Mouse (Mus musculus) CD4-positive, CD25-positive, alpha-beta regulatory T cell, adult 2 months (primary cell): ENCODE results near the gene Eid1.
A peak's percentile ranks its signal among the peaks of the same experiment; 100 is the strongest.

Source experiments
- DNase-seq: peaks from one replicate; pipeline ENCODE4 v3.0.0-alpha.2; 2012; ENCODE audit warnings: low read depth, low spot score

Eid1 gene

DNA sequence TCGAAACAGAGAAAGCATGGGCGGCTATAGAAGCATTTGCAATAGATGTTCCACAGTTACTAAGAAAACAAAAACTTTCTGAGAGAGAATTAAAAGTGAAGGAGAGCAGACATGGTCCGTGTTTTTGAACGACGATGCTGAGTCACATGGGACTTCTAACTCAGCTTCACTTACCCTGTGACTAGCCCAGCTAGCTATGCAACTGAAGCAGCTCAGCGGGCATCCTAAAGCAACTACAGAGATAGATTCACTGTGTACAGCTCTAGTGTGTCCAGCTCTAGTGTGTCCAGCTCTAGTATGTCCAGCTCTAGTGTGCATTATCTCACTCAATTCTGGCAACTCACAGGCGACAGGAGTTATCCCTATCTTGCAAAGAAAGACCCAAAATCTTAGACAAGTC lies 5.2 kb upstream of the Eid1 start:
- DNase-seq: no peak

DNA sequence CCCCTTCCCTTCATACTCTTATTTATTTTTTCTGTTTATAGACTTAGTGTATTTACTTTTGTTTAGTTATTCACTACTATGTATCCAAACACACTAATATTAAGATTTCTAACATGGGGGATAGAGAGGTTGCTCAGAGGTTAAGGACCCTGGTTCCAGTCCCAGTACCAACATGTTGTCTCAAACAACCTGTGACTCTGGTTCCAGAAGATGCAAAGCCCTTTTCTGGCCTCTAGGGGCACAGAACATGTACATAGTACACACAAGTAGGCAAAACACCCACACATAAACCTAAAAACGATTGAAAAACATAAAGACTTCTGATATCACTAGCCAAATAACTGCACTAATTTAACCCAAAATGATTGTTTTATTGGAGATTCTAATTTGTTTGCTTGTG lies 2.0 kb upstream of the Eid1 start:
- DNase-seq: peak; percentile 67

DNA sequence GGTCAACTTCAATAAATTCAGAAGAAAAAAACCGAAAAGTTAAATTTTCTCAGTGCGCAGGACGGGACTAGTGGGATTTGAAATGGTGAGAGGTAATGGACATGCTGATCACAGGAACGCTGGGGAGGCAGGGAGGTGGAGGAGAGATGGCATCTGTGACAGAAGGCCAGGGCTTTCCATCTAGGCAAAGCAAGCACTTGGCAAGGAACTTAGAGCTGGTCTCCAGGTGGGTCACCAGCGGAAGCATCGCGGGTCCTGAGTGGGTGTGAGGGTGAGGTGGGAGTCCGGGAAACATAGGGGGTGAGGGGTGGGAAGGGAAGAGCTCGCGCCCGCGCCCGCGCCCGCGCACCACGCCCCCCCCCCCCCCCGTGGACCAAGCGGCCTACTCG lies 333 bp upstream of the Eid1 start:
- DNase-seq: no peak

DNA sequence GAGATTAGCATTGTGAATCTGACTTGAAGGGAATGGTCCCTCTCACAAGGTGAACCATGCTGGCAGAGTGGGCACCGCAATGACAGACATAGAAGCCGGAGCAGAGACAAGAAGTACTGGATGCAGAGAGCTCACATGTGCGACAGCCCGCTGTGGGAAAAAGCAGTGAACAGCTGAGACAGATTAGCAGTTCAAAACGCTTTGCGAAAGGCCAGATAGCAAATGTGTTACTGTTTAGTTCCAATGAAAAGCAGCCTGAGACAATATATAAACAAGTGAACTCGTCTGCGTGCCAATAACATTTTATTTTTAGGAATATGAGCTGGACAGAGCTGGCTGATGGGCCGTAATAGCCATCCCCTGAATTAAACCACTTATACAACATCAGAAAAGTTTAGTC lies 8.9 kb downstream of the Eid1 start:
- DNase-seq: no peak

- DNase-seq: no peak
Measured at GRCm38 (mm10) chr2:125683895-125684294, 11.0 kb downstream of the Eid1 start.

DNA sequence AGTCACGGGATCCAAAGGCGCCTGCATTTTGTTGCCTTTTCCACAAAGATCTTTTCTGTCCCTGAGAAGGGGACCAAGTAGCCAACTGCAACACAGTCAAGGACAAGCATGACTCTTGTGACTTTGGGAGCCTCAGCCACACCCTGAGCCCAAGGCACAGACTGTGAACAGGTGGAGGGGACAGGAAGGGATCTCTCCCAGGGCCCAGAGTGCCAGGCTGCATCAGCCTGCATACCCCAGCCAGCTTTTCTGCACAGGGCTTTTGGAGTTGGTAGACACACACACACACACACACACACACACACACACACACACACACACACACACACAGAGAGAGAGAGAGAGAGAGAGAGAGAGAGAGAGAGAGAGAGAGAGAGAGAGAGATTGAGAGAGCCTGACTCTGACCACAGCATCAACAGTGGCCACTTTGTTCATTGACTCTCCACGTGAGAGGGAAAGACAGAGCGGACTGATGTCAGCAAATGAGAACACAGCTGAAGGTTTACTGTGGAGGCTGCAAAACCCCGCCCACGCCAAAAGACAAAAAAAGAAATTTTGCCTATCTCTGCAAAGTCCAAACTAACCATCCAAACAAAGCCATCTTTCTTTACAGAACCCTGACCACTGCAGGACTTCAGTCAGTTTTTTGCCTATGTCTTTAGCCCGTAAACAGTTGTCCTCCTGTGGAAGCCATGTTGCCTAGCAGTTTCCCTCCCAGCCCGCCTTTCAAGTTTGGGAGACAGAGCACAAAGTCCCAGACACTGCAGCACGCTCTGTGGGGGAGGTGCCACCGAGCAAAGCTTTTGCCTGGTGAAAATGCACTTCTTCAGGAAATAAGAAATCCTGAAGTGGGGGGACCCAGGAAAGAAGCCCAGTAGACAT lies 11.9 kb downstream of the Eid1 start:
- DNase-seq: no peak

DNA sequence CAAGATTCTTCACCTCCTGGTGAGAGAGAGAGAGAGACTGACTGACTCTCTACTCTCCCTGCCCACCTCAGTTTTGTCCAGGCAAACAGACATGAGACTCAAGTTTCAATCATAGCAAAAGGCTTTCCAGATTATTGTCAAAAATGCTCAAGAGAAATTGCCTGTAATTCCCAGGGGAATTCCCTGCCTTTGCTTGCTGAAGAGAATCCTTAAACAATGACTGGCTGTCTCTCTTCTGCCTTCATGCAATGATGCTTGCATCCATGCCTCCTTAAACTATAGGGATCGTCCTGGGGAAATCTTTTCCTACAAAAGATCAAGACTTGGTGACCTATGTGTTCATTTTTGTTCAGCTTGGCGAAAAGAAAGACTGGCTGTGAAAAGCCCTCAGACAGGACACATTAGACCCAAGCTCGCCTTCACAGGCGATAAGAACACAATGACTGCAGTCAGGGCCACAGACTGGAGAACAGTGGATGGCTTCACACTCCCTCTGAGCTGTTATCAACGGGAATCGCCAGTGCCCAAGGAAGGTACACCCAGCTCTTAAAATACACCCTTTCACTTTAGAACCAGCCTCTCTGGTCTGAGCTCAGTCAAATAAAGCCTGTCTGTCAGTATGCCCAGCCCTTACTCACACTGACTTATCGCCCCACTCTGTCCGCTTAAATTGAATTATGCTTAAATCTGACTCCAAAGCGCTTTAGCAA lies 12.7 kb downstream of the Eid1 start:
- no peak for DNase-seq

- no peak for DNase-seq
Measured at GRCm38 (mm10) chr2:125692010-125692409, 19.1 kb downstream of the Eid1 start.

DNA sequence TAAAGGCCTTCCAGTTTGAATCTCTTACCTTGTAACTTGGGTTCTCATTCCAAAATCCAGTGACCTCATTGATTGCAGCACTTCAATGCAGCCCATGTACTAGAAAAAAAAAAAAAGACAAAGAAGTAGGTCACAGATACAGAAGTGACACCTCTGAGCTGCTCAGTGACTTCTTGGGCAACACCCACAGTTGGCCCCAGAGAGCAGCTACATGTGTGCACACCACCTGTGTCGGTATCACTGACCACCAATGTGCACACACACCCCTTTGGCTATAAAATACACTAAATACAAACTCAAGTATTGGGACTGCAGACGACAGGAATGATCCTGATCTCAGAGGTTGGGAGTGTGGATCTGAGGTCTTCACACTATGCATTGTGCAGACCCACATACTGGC lies 21.9 kb downstream of the Eid1 start:
- DNase-seq: no peak

DNA sequence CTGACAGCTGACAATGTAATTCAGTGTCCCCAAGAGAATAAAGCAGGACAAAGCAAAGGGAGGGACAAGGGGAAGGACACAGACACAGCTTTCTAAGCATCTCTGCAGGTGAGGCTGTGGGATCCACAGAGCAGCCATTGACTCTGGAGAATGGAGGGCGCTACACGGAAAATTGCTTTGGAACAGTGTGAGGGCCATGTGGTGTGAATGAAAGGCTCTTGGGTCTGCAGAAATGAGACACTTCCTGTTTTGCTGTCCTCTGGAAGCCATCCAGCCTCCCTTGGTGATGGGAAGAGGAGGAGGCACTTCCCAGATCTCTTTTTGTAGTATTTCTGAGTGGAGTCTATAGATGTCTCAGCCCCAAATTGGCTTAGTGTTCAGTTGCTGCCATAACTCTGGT lies 23.3 kb downstream of the Eid1 start:
- DNase-seq: no peak

DNA sequence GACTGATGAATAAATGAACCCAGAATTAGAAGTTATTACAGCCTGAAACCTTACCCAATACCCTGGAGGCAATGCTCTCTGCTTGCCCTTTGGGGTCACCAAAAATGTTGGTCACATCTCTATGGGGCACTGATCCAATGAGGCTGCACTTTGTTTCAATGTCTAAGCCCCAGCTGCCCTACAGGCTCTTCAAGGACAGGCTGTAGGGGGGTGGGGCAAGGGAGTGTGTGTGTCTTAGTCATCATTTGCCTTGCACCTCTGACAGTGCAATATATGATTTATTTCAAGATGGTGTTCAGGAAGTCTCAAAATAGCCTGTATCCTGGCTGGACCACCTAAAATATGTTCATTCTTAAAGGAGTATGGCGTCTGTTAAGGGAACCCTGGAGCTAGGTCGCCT lies 28.7 kb downstream of the Eid1 start:
- DNase-seq: no peak

- no peak for DNase-seq
Measured at GRCm38 (mm10) chr2:125702851-125703250, 30.0 kb downstream of the Eid1 start.

DNA sequence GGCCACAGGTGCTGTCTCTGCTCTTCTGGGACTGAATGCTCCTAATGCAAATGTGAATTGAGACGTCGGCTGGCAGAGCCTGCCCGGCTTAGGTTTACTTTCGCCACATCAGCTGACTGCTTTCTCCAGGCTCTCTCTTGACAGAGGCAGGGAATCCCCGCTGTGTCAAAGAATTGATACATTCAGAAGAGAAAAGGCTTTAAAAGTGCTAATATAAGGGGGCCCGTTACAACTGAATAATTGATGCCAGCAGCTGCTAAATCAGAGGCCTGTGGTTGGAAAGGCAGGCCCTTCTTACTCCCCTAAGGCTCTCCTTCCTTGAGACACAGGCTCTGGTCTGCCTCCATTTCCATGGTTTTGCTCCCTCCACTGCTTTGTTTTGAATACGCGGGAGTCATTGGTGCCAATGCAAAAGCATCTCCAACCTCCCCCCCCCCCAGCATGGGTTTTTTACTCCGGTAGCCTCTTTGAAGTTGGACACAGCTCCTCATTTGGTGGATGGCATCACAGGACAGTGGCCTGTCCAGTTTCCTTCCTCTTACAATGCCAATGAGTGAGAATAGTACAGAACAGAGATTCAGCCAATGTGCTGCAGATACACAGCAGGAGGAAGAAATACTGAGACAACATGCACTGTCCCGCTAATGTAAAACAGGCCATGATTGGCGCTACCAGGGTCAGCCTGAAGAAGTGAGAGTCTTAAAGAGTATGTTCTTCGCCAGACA lies 32.2 kb downstream of the Eid1 start:
- DNase-seq: no peak

- no peak for DNase-seq
Measured at GRCm38 (mm10) chr2:125706510-125706921, 33.6 kb downstream of the Eid1 start.

DNA sequence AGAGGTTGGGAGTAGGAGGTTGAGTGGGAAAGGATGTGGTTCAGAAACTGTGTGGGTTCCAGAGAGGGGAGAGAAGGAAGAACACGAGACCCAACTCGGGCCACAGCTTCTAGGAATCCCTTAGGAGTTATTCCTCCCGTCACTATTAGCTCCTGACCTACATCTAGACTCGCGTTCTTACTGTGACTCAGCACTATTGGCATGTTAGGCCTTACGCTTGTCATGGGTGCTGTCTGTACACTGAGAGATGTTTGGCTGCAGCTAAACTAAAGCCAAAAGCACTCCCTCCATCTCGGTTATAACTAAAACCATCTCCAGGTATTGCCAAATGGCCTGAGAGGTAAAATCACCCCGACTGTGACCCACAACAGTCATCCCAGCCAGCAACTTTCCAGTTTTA lies 43.7 kb downstream of the Eid1 start:
- no peak for DNase-seq

DNA sequence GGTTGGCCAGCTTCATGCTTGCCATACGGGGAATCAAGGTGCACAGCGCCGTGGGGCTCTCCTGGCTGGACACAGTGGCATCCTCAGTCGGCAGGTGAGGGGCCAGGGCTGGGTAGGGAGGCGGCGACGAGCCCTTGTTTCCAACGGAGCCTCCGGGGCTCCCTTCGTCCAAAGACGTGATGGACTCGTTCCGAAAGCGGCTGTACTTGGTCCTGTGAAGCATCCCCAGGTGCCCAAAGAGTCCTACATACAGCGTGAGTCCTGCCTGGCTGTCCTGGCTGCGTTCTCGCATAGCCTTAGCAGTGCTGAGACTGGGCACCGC lies 50.2 kb downstream of the Eid1 start:
- no peak for DNase-seq

DNA sequence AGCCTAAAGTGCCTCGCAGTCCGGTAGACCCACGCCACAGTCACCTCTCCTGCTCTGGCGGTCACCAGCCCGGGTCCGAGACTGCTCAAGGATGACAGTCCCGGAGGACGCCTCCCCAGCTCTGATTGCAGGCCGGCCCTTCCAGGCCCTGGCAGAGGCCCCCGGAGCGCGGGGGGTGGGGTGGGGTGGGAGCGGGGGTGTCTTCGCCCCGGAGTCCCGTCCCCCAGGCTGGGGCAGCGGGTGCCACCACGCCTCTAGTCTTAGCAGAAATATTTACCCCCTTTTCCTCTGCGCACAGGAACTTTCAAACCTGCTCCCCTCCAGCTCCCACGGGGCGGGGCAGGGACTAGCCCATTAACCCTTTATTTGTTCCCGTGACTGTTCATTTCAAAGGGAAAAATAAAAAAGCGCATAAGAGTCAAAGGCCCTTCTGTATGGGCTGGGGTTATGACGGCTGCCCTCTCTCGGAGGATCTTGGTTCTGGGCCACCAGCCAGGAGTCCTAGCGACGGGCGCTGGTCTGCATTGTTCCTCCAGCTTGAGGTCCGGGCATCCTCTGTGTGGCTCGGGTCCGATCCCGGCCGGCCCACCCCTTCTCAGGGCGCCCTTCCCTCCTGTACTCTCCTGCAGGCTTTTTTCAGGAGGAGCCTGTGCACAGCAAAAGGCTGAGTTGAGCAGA lies 50.7 kb downstream of the Eid1 start:
- DNase-seq: peak; percentile 50

- DNase-seq: peak; percentile 26
Measured at GRCm38 (mm10) chr2:125724086-125724430, 51.2 kb downstream of the Eid1 start, which contains the start of gene Shc4. Gene Shc4, minus strand, starts transcription at chr2:125724148.
